Mouse (Mus musculus) forebrain, embryonic 13.5 days (tissue): ENCODE results near the gene Apoe. TPM values are rescaled to one million over a fixed set of nuclear protein-coding genes. Genes with fewer than 3 reads are reported as not detected.

ENCODE experiments used
- ATAC-seq: fragments of 200-750 bp; cut with Nextera tagmentation; 2 replicates; pipeline ENCODE4 v1.8.0; 2017
- H3K27ac ChIP-seq: fragments of 300-500 bp; sonication (generic); 2 replicates; pipeline ENCODE4 v1.5.1; 2015; ENCODE audit warnings: inconsistent platforms, mild to moderate bottlenecking, moderate library complexity
- H3K27me3 ChIP-seq: fragments of 300-500 bp; sonication (generic); 2 replicates; pipeline ENCODE4 v1.6.1; 2015; ENCODE audit warnings: mild to moderate bottlenecking, inconsistent platforms
- H3K36me3 ChIP-seq: fragments of 300-500 bp; sonication (generic); 2 replicates; pipeline ENCODE4 v1.6.1; 2015; ENCODE audit warnings: mild to moderate bottlenecking, inconsistent platforms; ENCODE audit not compliant: poor library complexity, severe bottlenecking
- H3K4me1 ChIP-seq: fragments of 300-500 bp; sonication (generic); 2 replicates; pipeline ENCODE4 v1.6.1; 2015; ENCODE audit warnings: inconsistent platforms
- H3K4me2 ChIP-seq: fragments of 300-500 bp; sonication (generic); 2 replicates; pipeline ENCODE4 v1.6.1; 2015; ENCODE audit warnings: inconsistent platforms, mild to moderate bottlenecking, moderate library complexity
- H3K4me3 ChIP-seq: fragments of 300-500 bp; sonication (generic); 2 replicates; pipeline ENCODE4 v1.5.1; 2015; ENCODE audit warnings: mild to moderate bottlenecking, inconsistent platforms
- H3K9ac ChIP-seq: fragments of 300-500 bp; sonication (generic); 2 replicates; pipeline ENCODE4 v1.6.1; 2015; ENCODE audit warnings: mild to moderate bottlenecking, inconsistent platforms
- H3K9me3 ChIP-seq: fragments of 300-500 bp; sonication (generic); replicated peaks from 2 replicates; pipeline ENCODE4 v1.6.1; 2016; ENCODE audit warnings: inconsistent platforms
- WGBS: fragments of 180-500 bp; shearing (Covaris S2); methylation state at CpG from one replicate; pipeline ENCODE4 v1.1.7; 2015; 5-methylcytosine and 5-hydroxymethylcytosine counted together
- polyA plus RNA-seq: library from polyadenylated mRNA; unstranded; fragments of >200 nt; fragmentation: Nextera tagmentation; extraction: Ambion mirVana; gene quantifications from 2 replicates; pipeline ENCODE4 v1.2.1, GENCODE M21; 2015

The Apoe gene
- polyA plus RNA-seq, 1 experiment from 2014 or later: 118 TPM

- 0 out of 2 replicates have a peak, but pooled peaks cover 3% of the 10 kb centered on the region for H3K27me3 ChIP-seq
- peaks cover 28% of the 10 kb centered on the region for H3K36me3 ChIP-seq
- no peak overlapping the region for H3K27ac ChIP-seq
- WGBS: 3% methylated on average over 28 of the region's 28 CpGs
- H3K9me3 ChIP-seq: 0 out of 2 replicates have a peak, but pooled peaks cover 3% of the 10 kb centered on the region
- H3K4me1 ChIP-seq: peaks cover 22% of the 10 kb centered on the region
- H3K9ac ChIP-seq: peak overlapping the region; percentile 56
- H3K4me3 ChIP-seq: peak overlapping the region; percentile 34
- peak; percentile 14; the same call in 1 of the 2 replicates for ATAC-seq
- H3K4me2 ChIP-seq: peak overlapping the region; percentile 55
Observed at GRCm38 (mm10) chr7:19697949-19698906, 760 bp downstream of the Apoe start.

DNA sequence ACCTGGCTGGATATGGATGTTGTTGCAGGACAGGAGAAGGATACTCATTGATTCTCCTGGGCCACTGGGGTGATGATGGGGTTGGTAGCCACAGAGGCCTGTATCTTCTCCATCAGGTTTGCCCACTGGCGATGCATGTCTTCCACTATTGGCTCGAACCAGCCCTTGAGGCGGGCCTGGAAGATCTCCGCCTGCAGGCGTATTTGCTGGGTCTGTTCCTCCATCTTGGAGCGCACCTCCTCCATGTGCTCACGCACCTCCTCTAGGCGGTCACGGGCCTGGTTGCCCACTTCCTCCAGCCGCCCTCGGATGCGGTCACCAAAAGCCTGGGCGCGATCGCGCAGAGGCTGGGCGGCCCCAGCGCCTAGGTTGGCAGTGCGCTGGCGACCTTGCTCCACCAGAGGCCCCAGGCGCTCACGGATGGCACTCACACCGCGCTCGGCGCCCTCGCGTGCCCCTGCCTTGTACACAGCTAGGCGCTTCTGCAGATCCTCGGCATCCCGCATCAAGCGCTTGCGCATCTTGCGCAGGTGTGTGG lies 2.6 kb downstream of the Apoe start:
- Histone ChIP-seq H3K27ac (no peak overlapping the region), H3K9ac (no peak overlapping the region), H3K36me3 (peaks cover 9% of the 10 kb centered on the region), H3K4me1 (peaks cover 22% of the 10 kb centered on the region), H3K27me3 (0 out of 2 replicates have a peak, but pooled peaks cover 3% of the 10 kb centered on the region), H3K4me3 (no peak overlapping the region), H3K9me3 (0 out of 2 replicates have a peak, but pooled peaks cover 3% of the 10 kb centered on the region), H3K4me2 (no peak overlapping the region)
- 96% methylated on average over 34 of the region's 34 CpGs for WGBS
- no peak for ATAC-seq

- Histone ChIP-seq H3K27ac (no peak overlapping the region), H3K4me3 (no peak overlapping the region), H3K27me3 (0 out of 2 replicates have a peak, but pooled peaks cover 3% of the 10 kb centered on the region), H3K9ac (no peak overlapping the region), H3K4me1 (peaks cover 21% of the 10 kb centered on the region), H3K4me2 (no peak overlapping the region), H3K36me3 (peaks cover 9% of the 10 kb centered on the region), H3K9me3 (0 out of 2 replicates have a peak, but pooled peaks cover 3% of the 10 kb centered on the region)
- 88% methylated on average over 6 of the region's 6 CpGs for WGBS
- ATAC-seq: no peak
Observed at GRCm38 (mm10) chr7:19695881-19696280, 3.1 kb downstream of the Apoe start.

- Histone ChIP-seq H3K27ac (no peak overlapping the region), H3K4me2 (no peak overlapping the region), H3K4me1 (peaks cover 18% of the 10 kb centered on the region), H3K4me3 (no peak overlapping the region), H3K27me3 (0 out of 2 replicates have a peak, but pooled peaks cover 3% of the 10 kb centered on the region), H3K36me3 (peaks cover 9% of the 10 kb centered on the region), H3K9me3 (0 out of 2 replicates have a peak, but pooled peaks cover 3% of the 10 kb centered on the region), H3K9ac (no peak overlapping the region)
- ATAC-seq: no peak
- WGBS: 70% methylated on average over 8 of the region's 8 CpGs
Observed at GRCm38 (mm10) chr7:19695213-19695594, 3.8 kb downstream of the Apoe start.

GRCm38 (mm10) chr7:19694336-19695212 lies 4.4 kb downstream of the Apoe start:
- WGBS: 86% methylated on average over 10 of the region's 10 CpGs
- no peak for ATAC-seq
- Histone ChIP-seq H3K27me3 (0 out of 2 replicates have a peak, but pooled peaks cover 3% of the 10 kb centered on the region), H3K27ac (no peak overlapping the region), H3K36me3 (peaks cover 9% of the 10 kb centered on the region), H3K9ac (no peak overlapping the region), H3K4me3 (no peak overlapping the region), H3K4me2 (no peak overlapping the region), H3K4me1 (peaks cover 18% of the 10 kb centered on the region), H3K9me3 (0 out of 2 replicates have a peak, but pooled peaks cover 3% of the 10 kb centered on the region)

GRCm38 (mm10) chr7:19693421-19693820 lies 5.6 kb downstream of the Apoe start:
- 0 out of 2 replicates have a peak, but pooled peaks cover 3% of the 10 kb centered on the region for H3K27me3 ChIP-seq
- ATAC-seq: no peak
- peaks cover 6% of the 10 kb centered on the region for H3K4me1 ChIP-seq
- 44% methylated on average over 9 of the region's 10 CpGs for WGBS
- no peak overlapping the region for H3K27ac ChIP-seq
- H3K4me3 ChIP-seq: no peak overlapping the region
- no peak overlapping the region; the same call in 1 of the 2 replicates for H3K9ac ChIP-seq
- H3K36me3 ChIP-seq: peaks cover 9% of the 10 kb centered on the region
- 0 out of 2 replicates have a peak, but pooled peaks cover 3% of the 10 kb centered on the region for H3K9me3 ChIP-seq
- no peak overlapping the region for H3K4me2 ChIP-seq

- H3K27me3 ChIP-seq: 0 out of 2 replicates have a peak, but pooled peaks cover 3% of the 10 kb centered on the region
- H3K27ac ChIP-seq: no peak within 1 kb of the TSS
- 0 out of 2 replicates have a peak, but pooled peaks cover 3% of the 10 kb centered on the region for H3K9me3 ChIP-seq
- no peaks in the 10 kb centered on the region for H3K4me1 ChIP-seq
- ATAC-seq: no peak
- 45% methylated on average over 28 of the region's 28 CpGs for WGBS
- no peak within 1 kb of the TSS for H3K4me2 ChIP-seq
- H3K36me3 ChIP-seq: peaks cover 9% of the 10 kb centered on the region
- no peak within 1 kb of the TSS for H3K4me3 ChIP-seq
- H3K9ac ChIP-seq: no peak within 1 kb of the TSS; the same call in 1 of the 2 replicates
Observed at GRCm38 (mm10) chr7:19691873-19692865, 6.8 kb downstream of the Apoe start, which contains the start of gene Apoc1. Gene Apoc1, minus strand, starts transcription at chr7:19692660.

GRCm38 (mm10) chr7:19691434-19691833 lies 7.6 kb downstream of the Apoe start:
- WGBS: 78% methylated on average over 6 of the region's 6 CpGs
- no peak overlapping the region for H3K9ac ChIP-seq
- H3K4me2 ChIP-seq: no peak overlapping the region
- H3K27ac ChIP-seq: no peak overlapping the region
- H3K4me3 ChIP-seq: no peak overlapping the region
- 0 out of 2 replicates have a peak, but pooled peaks cover 1% of the 10 kb centered on the region for H3K9me3 ChIP-seq
- no peaks in the 10 kb centered on the region for H3K4me1 ChIP-seq
- no peak for ATAC-seq
- peaks cover 4% of the 10 kb centered on the region for H3K36me3 ChIP-seq
- H3K27me3 ChIP-seq: 0 out of 2 replicates have a peak, but pooled peaks cover under 1% of the 10 kb centered on the region

DNA sequence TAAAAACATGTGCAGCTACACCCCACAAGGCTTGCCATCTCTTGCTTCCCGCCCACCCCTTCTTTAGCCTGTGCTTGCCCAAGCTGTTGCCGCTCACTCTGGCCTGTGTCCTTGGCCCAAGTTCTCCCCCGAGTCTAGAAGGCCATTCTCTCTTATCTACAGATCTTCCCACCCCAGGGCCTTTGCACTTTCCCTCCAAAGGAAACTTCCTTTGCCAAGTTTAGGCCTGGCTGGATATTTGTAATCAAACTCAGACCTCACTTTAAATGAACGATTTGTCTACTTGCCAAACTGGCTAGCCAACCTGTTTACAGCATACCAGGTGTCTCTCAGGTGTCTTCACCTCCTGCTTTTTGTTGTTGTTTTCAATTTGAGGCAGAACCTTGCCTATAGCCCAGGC lies 8.1 kb downstream of the Apoe start:
- Histone ChIP-seq H3K36me3 (no peaks in the 10 kb centered on the region), H3K4me3 (no peak overlapping the region), H3K9me3 (no peaks in the 10 kb centered on the region), H3K4me1 (no peaks in the 10 kb centered on the region), H3K27me3 (no peaks in the 10 kb centered on the region), H3K9ac (no peak overlapping the region), H3K27ac (no peak overlapping the region), H3K4me2 (no peak overlapping the region)
- ATAC-seq: no peak
- 92% methylated on average over 4 of the region's 4 CpGs for WGBS

- 93% methylated on average over 2 of the region's 2 CpGs for WGBS
- Histone ChIP-seq H3K9ac (no peak overlapping the region), H3K9me3 (no peaks in the 10 kb centered on the region), H3K4me3 (no peak overlapping the region), H3K4me2 (no peak overlapping the region), H3K27ac (no peak overlapping the region), H3K4me1 (no peaks in the 10 kb centered on the region), H3K36me3 (no peaks in the 10 kb centered on the region), H3K27me3 (no peaks in the 10 kb centered on the region)
- no peak for ATAC-seq
Observed at GRCm38 (mm10) chr7:19688611-19689010, 10.4 kb downstream of the Apoe start.
